Mouse (Mus musculus) forebrain, embryonic 16.5 days (tissue): Measurements from ENCODE around the gene Fbxo33. TPM values are rescaled to one million over a fixed set of nuclear protein-coding genes. Genes with fewer than 3 reads are reported as not detected.

Source experiments
- ATAC-seq: fragments of 200-750 bp; cut with Nextera tagmentation; 2 replicates; pipeline ENCODE4 v1.8.0; 2017; ENCODE audit warnings: mild to moderate bottlenecking, moderate library complexity
- H3K27ac ChIP-seq: fragments of 300-500 bp; sonication (generic); 2 replicates; pipeline ENCODE4 v1.5.1; 2014; ENCODE audit warnings: low read length, control low read depth
- H3K27me3 ChIP-seq: fragments of 300-500 bp; sonication (generic); replicated peaks from 2 replicates; pipeline ENCODE4 v1.6.1; 2014; ENCODE audit warnings: low read length; ENCODE audit not compliant: control insufficient read depth, insufficient read depth
- H3K36me3 ChIP-seq: fragments of 300-500 bp; sonication (generic); 2 replicates; pipeline ENCODE4 v1.6.1; 2014; ENCODE audit not compliant: control insufficient read depth, insufficient read depth
- H3K4me1 ChIP-seq: fragments of 300-500 bp; sonication (generic); replicated peaks from 2 replicates; pipeline ENCODE4 v1.6.1; 2014; ENCODE audit warnings: low read length; ENCODE audit not compliant: control insufficient read depth, insufficient read depth
- H3K4me2 ChIP-seq: fragments of 300-500 bp; sonication (generic); 2 replicates; pipeline ENCODE4 v1.6.1; 2014; ENCODE audit warnings: mild to moderate bottlenecking, low read length, control low read depth
- H3K4me3 ChIP-seq: fragments of 300-500 bp; sonication (generic); replicated peaks from 2 replicates; pipeline ENCODE4 v1.5.1; 2014; ENCODE audit warnings: mild to moderate bottlenecking, low read length, control low read depth
- H3K9ac ChIP-seq: fragments of 300-500 bp; sonication (generic); replicated peaks from 2 replicates; pipeline ENCODE4 v1.6.1; 2014; ENCODE audit warnings: low read depth, low read length, control low read depth
- H3K9me3 ChIP-seq: fragments of 300-500 bp; sonication (generic); 2 replicates; pipeline ENCODE4 v1.6.1; 2016; ENCODE audit warnings: low read length; ENCODE audit not compliant: control insufficient read depth
- WGBS: fragments of 180-500 bp; shearing (Covaris S2); extraction: QIAGEN DNeasy Blood & Tissue Kit; methylation state at CpG from one replicate; pipeline ENCODE4 v1.1.7; 2014; 5-methylcytosine and 5-hydroxymethylcytosine counted together
- polyA plus RNA-seq: library from polyadenylated mRNA; unstranded; fragments of >200 nt; fragmentation: Nextera tagmentation; extraction: Ambion mirVana; gene quantifications from 2 replicates; pipeline ENCODE4 v1.2.1, GENCODE M21; 2015

The Fbxo33 gene
- polyA plus RNA-seq, 1 experiment from 2014 or later = 9.8 TPM

DNA sequence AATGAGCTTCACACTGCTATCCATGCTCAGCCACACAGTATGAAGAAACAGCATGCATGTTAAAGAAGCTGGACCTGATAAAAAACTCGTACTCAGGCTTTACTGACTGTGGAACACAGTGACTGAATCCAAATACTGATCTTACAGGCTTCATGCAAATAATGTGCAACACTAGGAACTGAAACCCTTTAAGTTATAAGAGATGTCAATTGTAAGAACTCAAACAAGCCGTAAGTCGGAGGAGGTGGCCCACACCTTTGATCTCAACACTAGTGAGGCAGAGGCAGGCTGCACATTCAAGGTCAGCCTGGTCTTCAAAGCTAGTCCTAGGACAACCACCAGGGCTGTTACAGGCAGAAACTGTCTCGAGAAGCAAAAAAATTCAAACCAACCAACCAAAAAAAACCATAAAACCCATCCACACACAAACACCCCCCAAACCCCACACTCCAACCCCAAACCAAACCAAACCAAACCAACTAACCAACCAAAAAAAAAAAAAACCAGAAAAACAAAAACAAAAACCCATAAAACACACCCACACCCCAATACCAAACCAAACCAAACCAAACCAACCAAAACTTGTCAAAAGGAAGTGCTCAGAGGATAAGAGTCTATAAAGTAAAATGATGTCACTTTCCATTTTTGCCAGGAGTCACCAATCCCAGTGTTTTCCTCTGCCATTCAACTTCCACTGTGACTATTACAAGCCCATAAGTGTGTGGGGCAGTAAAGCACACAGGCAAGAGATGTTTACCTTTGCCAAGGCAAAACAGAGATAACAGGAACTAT lies 13.1 kb downstream of the Fbxo33 start:
- WGBS = 93% methylated on average over 4 of the region's 4 CpGs
- no peaks in the 10 kb centered on the region for H3K9me3 ChIP-seq
- ATAC-seq = no peak
- no peaks in the 10 kb centered on the region for H3K4me1 ChIP-seq
- no peak overlapping the region for H3K4me3 ChIP-seq
- no peak overlapping the region for H3K4me2 ChIP-seq
- H3K36me3 ChIP-seq = peaks cover 16% of the 10 kb centered on the region
- no peak overlapping the region for H3K9ac ChIP-seq
- H3K27me3 ChIP-seq = no peaks in the 10 kb centered on the region
- no peak overlapping the region for H3K27ac ChIP-seq

DNA sequence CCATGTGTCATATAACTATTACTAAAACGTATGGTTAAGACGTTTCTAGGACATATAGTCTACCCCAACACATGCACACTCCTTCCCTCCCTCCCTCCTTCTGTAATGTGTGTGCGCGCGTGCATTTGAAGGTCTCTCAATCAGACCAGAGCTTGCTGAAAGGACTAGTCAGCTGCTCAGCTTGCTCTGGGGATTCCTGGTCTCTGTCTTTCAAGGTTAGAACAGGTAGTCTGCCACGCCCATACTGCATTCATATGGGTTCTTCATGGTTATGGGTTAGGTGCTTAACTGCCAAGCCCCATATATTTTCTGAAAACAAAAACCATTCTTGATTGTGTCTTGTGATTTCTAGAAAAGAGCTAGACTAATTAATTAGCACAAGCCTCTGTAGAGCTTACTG lies 14.0 kb downstream of the Fbxo33 start:
- no peaks in the 10 kb centered on the region for H3K9me3 ChIP-seq
- no peak for ATAC-seq
- H3K4me2 ChIP-seq = no peak overlapping the region
- H3K4me3 ChIP-seq = no peak overlapping the region
- no peaks in the 10 kb centered on the region for H3K4me1 ChIP-seq
- H3K9ac ChIP-seq = no peak overlapping the region
- H3K27me3 ChIP-seq = no peaks in the 10 kb centered on the region
- peaks cover 15% of the 10 kb centered on the region for H3K36me3 ChIP-seq
- H3K27ac ChIP-seq = no peak overlapping the region
- WGBS = 96% methylated on average over 6 of the region's 6 CpGs

- 97% methylated on average over 2 of the region's 2 CpGs for WGBS
- H3K4me3 ChIP-seq = no peak overlapping the region
- H3K4me2 ChIP-seq = no peak overlapping the region
- no peaks in the 10 kb centered on the region for H3K4me1 ChIP-seq
- H3K27ac ChIP-seq = no peak overlapping the region
- ATAC-seq = no peak
- no peaks in the 10 kb centered on the region for H3K27me3 ChIP-seq
- H3K9me3 ChIP-seq = no peaks in the 10 kb centered on the region
- peaks cover 18% of the 10 kb centered on the region for H3K36me3 ChIP-seq
- H3K9ac ChIP-seq = no peak overlapping the region
Observed at GRCm38 (mm10) chr12:59199361-59199760, 20.2 kb downstream of the Fbxo33 start.

DNA sequence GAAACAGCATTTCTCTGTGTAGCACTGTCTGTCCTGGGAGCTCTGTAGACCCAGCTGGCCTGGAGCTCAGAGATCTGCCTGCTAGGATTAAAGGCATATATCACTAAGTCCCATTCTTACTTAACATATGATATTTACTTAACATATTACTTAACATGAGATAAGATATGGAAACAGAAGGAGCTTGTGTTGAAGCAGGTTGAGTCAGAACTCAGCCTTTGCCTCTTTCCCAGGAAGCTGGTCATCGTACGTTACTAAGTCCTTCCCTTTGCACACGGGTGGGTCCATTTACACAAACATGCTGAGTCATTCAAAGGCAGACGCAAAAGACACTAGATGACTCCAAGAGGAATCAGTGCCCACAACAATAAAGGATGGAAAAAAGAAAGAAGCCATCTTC lies 20.8 kb downstream of the Fbxo33 start:
- Histone ChIP-seq H3K27me3 (no peaks in the 10 kb centered on the region), H3K9ac (no peak overlapping the region), H3K4me2 (no peak overlapping the region), H3K27ac (no peak overlapping the region), H3K4me1 (no peaks in the 10 kb centered on the region), H3K4me3 (no peak overlapping the region), H3K9me3 (no peaks in the 10 kb centered on the region), H3K36me3 (peaks cover 15% of the 10 kb centered on the region)
- WGBS = 90% methylated on average over 4 of the region's 4 CpGs
- no peak for ATAC-seq

- Histone ChIP-seq H3K27ac (no peak overlapping the region), H3K9me3 (no peaks in the 10 kb centered on the region), H3K36me3 (peaks cover 8% of the 10 kb centered on the region), H3K4me3 (no peak overlapping the region), H3K4me1 (no peaks in the 10 kb centered on the region), H3K27me3 (no peaks in the 10 kb centered on the region), H3K9ac (no peak overlapping the region), H3K4me2 (no peak overlapping the region)
- ATAC-seq = no peak
- WGBS = 87% methylated on average over 4 of the region's 4 CpGs
Observed at GRCm38 (mm10) chr12:59195941-59196340, 23.6 kb downstream of the Fbxo33 start.

- Histone ChIP-seq H3K9me3 (no peaks in the 10 kb centered on the region), H3K36me3 (peaks cover 8% of the 10 kb centered on the region), H3K4me1 (no peaks in the 10 kb centered on the region), H3K27ac (no peak overlapping the region), H3K27me3 (no peaks in the 10 kb centered on the region), H3K4me2 (no peak overlapping the region), H3K4me3 (no peak overlapping the region), H3K9ac (no peak overlapping the region)
- ATAC-seq = no peak
- 93% methylated on average over 4 of the region's 4 CpGs for WGBS
Observed at GRCm38 (mm10) chr12:59195065-59195464, 24.5 kb downstream of the Fbxo33 start.

GRCm38 (mm10) chr12:59194341-59195003 lies 25.1 kb downstream of the Fbxo33 start:
- H3K9me3 ChIP-seq = no peaks in the 10 kb centered on the region
- no peak overlapping the region for H3K27ac ChIP-seq
- no peak overlapping the region for H3K4me2 ChIP-seq
- no peaks in the 10 kb centered on the region for H3K27me3 ChIP-seq
- WGBS = 81% methylated on average over 9 of the region's 9 CpGs
- no peak overlapping the region for H3K4me3 ChIP-seq
- H3K9ac ChIP-seq = no peak overlapping the region
- ATAC-seq = no peak
- peaks cover 3% of the 10 kb centered on the region for H3K36me3 ChIP-seq
- H3K4me1 ChIP-seq = no peaks in the 10 kb centered on the region

GRCm38 (mm10) chr12:59193637-59194036 lies 25.9 kb downstream of the Fbxo33 start:
- no peak for ATAC-seq
- Histone ChIP-seq H3K4me3 (no peak overlapping the region), H3K4me2 (no peak overlapping the region), H3K9me3 (no peaks in the 10 kb centered on the region), H3K27ac (no peak overlapping the region), H3K9ac (no peak overlapping the region), H3K36me3 (no peaks in the 10 kb centered on the region; the same call in none of the 2 replicates), H3K4me1 (no peaks in the 10 kb centered on the region), H3K27me3 (no peaks in the 10 kb centered on the region)
- 88% methylated on average over 3 of the region's 3 CpGs for WGBS

GRCm38 (mm10) chr12:59188086-59188682 lies 31.3 kb downstream of the Fbxo33 start:
- WGBS = 80% methylated on average over 12 of the region's 12 CpGs
- ATAC-seq = no peak
- H3K4me3 ChIP-seq = no peak overlapping the region

More at GRCm38 (mm10) chr12:59188086-59188682, 31.3 kb downstream of the Fbxo33 start:
- no peak overlapping the region for H3K9ac ChIP-seq
- no peak overlapping the region for H3K4me2 ChIP-seq
- H3K9me3 ChIP-seq = no peaks in the 10 kb centered on the region
- H3K36me3 ChIP-seq = peaks cover 11% of the 10 kb centered on the region; the same call in 1 of the 2 replicates
- H3K27ac ChIP-seq = no peak overlapping the region
- H3K27me3 ChIP-seq = no peaks in the 10 kb centered on the region
- H3K4me1 ChIP-seq = no peaks in the 10 kb centered on the region
